Comparison of ENCODE assay signal across 8 mouse cellular contexts in genomic region chrX:155337567-155337904, GRCm38 (mm10). TPM values are rescaled to one million over a fixed set of nuclear protein-coding genes. Genes with fewer than 3 reads are reported as not detected.
A peak's percentile ranks its signal among the peaks of the same experiment; 100 is the strongest.
DNase-seq lines count a peak whose midpoint lies in the region; ATAC-seq and TF ChIP-seq lines count a peak whose summit lies in the region.

No protein-coding gene starts in this region.

- no peaks in the 10 kb centered on the region for H3K36me3 ChIP-seq in heart, embryonic 12.5 days
- no peaks in the 10 kb centered on the region for H3K36me3 ChIP-seq in CH12.LX (replicated peaks in 1 of 2; ENCODE audit: control insufficient read depth in 1 of 2, insufficient read depth in 1 of 2, low read length in 1 of 2)
- no peaks in the 10 kb centered on the region for H3K36me3 ChIP-seq in forebrain, embryonic 13.5 days (ENCODE audit: poor library complexity, severe bottlenecking)
- no peaks in the 10 kb centered on the region for H3K36me3 ChIP-seq in liver, embryonic 14.5 days (replicated peaks; ENCODE audit: control insufficient read depth, insufficient read depth, low read depth)

- H3K27me3 ChIP-seq in heart, embryonic 12.5 days (replicated peaks), result no peaks in the 10 kb centered on the region
- H3K27me3 ChIP-seq in CH12.LX (replicated peaks), result no peaks in the 10 kb centered on the region
- no peaks in the 10 kb centered on the region for H3K27me3 ChIP-seq in forebrain, embryonic 13.5 days
- H3K27me3 ChIP-seq in liver, embryonic 14.5 days (ENCODE audit: control insufficient read depth, insufficient read depth, low read length), result no peaks in the 10 kb centered on the region

- H3K79me2 ChIP-seq in CH12.LX (replicated peaks; ENCODE audit: control insufficient read depth, extremely low read depth, insufficient read depth, poor library complexity, severe bottlenecking), result peaks cover 9% of the 10 kb centered on the region

- intact Hi-C loops in heart, postnatal 14 days (cut with DNase I), result no loop called here

- peak overlapping the region; percentile 67 for H3K4me3 ChIP-seq in heart, embryonic 12.5 days
- peak overlapping the region; percentile 65 to 88 (median 66) for H3K4me3 ChIP-seq in CH12.LX (replicated peaks in 1 of 3; ENCODE audit: low read depth in 2 of 3, low read length in 2 of 3, poor library complexity in 1 of 3)
- peak overlapping the region; percentile 54 for H3K4me3 ChIP-seq in forebrain, embryonic 13.5 days
- H3K4me3 ChIP-seq in liver, embryonic 14.5 days (ENCODE audit: insufficient read depth in 1 of 2, low read depth in 2 of 2, low read length in 2 of 2), result peak overlapping the region; percentile 61 to 73

- TF ChIP-seq POLR2A in CH12.LX (IDR thresholded peaks at IDR 0.05; ENCODE audit: low read depth, low read length), result no peak

- WGBS in heart, embryonic 12.5 days, result 15% methylated on average over 7 of the region's 7 CpGs
- 8% methylated on average over 7 of the region's 7 CpGs for WGBS in forebrain, embryonic 13.5 days
- WGBS in liver, embryonic 14.5 days (ENCODE audit: insufficient replicate concordance), result 5% methylated on average over 7 of the region's 7 CpGs

- peak overlapping the region; percentile 74 for H3K9ac ChIP-seq in heart, embryonic 12.5 days
- peak overlapping the region; percentile 64 for H3K9ac ChIP-seq in CH12.LX (ENCODE audit: insufficient read depth, low read depth)
- peak overlapping the region; percentile 74 for H3K9ac ChIP-seq in forebrain, embryonic 13.5 days
- H3K9ac ChIP-seq in liver, embryonic 14.5 days (replicated peaks), result peak overlapping the region; percentile 56

- H3K4me1 ChIP-seq in heart, embryonic 12.5 days (replicated peaks), result no peaks in the 10 kb centered on the region
- peaks cover 2 to 4% of the 10 kb centered on the region in 2 experiments; a peak in 2 of 4 replicates for H3K4me1 ChIP-seq in CH12.LX (ENCODE audit: control insufficient read depth in 1 of 2, insufficient read depth in 2 of 2)
- no peaks in the 10 kb centered on the region for H3K4me1 ChIP-seq in forebrain, embryonic 13.5 days
- peaks cover 0 to 3% of the 10 kb centered on the region in 2 experiments; a peak in 1 of 4 replicates for H3K4me1 ChIP-seq in liver, embryonic 14.5 days (replicated peaks; ENCODE audit: control insufficient read depth in 2 of 2, insufficient read depth in 2 of 2, low read length in 1 of 2)

- ATAC-seq in heart, embryonic 12.5 days (ENCODE audit: insufficient number of reproducible peaks, low FRiP score), result no peak
- ATAC-seq in forebrain, embryonic 13.5 days, result no peak
- no peak for ATAC-seq in liver, embryonic 14.5 days (ENCODE audit: insufficient read depth)
- ATAC-seq in megakaryocyte-erythroid progenitor cell, adult 5-6 weeks (replicated peaks; ENCODE audit: low FRiP score, low TSS enrichment, poor library complexity, severe bottlenecking), result no peak

- TF ChIP-seq EP300 in CH12.LX (IDR thresholded peaks at IDR 0.05; ENCODE audit: low read length), result no peak
- TF ChIP-seq EP300 in liver, embryonic 14.5 days (IDR thresholded peaks at IDR 0.05; ENCODE audit: low read depth), result no peak

- dilution Hi-C loops in CH12.LX (cut with MboI; ENCODE audit: extremely low pct_ligation_motif_present, extremely low pct_unique_long_range_greater_than_20kb, low sequenced_read_pairs), result no loop called here

- H3K9me3 ChIP-seq in heart, embryonic 12.5 days (replicated peaks), result no peaks in the 10 kb centered on the region
- no peaks in the 10 kb centered on the region for H3K9me3 ChIP-seq in CH12.LX (replicated peaks; ENCODE audit: low read length)
- no peaks in the 10 kb centered on the region for H3K9me3 ChIP-seq in forebrain, embryonic 13.5 days (replicated peaks)
- no peaks in the 10 kb centered on the region for H3K9me3 ChIP-seq in liver, embryonic 14.5 days (ENCODE audit: control insufficient read depth, low read length)

- TF ChIP-seq RAD21 in CH12.LX (IDR thresholded peaks at IDR 0.05; ENCODE audit: low read depth, low read length), result no peak

- no peak for TF ChIP-seq CTCF in CH12.LX (conservative IDR thresholded peaks at IDR 0.05 in 1 of 2, IDR thresholded peaks at IDR 0.05 in 1 of 2; ENCODE audit: low read depth in 2 of 2, low read length in 2 of 2)
- no peak for TF ChIP-seq CTCF in liver, embryonic 14.5 days (IDR thresholded peaks at IDR 0.05; ENCODE audit: low read depth)

- DNase-seq in heart, postnatal 14 days, result no peak
- DNase-seq in CH12.LX (ENCODE audit: extremely low read depth), result no peak
- peak in 1 of 3 experiments; percentile 0 for DNase-seq in liver, embryonic 14.5 days (ENCODE audit: low read depth in 3 of 3, low spot score in 3 of 3)
- DNase-seq in B cell, adult 2 months, result no peak
- no peak for DNase-seq in testis, postnatal 10 days (ENCODE audit: low spot score)

- peak overlapping the region; percentile 91; the same call in 1 of the 2 replicates for H3K27ac ChIP-seq in heart, embryonic 12.5 days (ENCODE audit: poor library complexity, severe bottlenecking)
- no peak overlapping the region for H3K27ac ChIP-seq in CH12.LX (ENCODE audit: insufficient read depth, low read depth)
- no peak overlapping the region for H3K27ac ChIP-seq in forebrain, embryonic 13.5 days
- H3K27ac ChIP-seq in liver, embryonic 14.5 days, result peak overlapping the region; percentile 9

- peak overlapping the region; percentile 62 for H3K4me2 ChIP-seq in heart, embryonic 12.5 days
- peak overlapping the region; percentile 50 for H3K4me2 ChIP-seq in CH12.LX (ENCODE audit: insufficient read depth, low read depth, poor library complexity, severe bottlenecking)
- H3K4me2 ChIP-seq in forebrain, embryonic 13.5 days, result peak overlapping the region; percentile 57
- H3K4me2 ChIP-seq in liver, embryonic 14.5 days (ENCODE audit: low read depth), result peak overlapping the region; percentile 60

- in situ Hi-C loops in CH12.LX (cut with MboI; ENCODE audit: low pct_ligation_motif_present, low pct_unique_long_range_greater_than_20kb, low sequenced_read_pairs), result no loop called here

TF ChIP-seq in CH12.LX, 34 proteins besides CTCF, POLR2A, EP300 and RAD21:
- TF ChIP-seq E2F4 (IDR thresholded peaks at IDR 0.05; ENCODE audit: insufficient replicate concordance, low read depth, low read length), result no peak
- no peak for TF ChIP-seq MYC (IDR thresholded peaks at IDR 0.05; ENCODE audit: low read depth, low read length)
- TF ChIP-seq MAFK (IDR thresholded peaks at IDR 0.05; ENCODE audit: insufficient replicate concordance, low read length), result no peak
- no peak for TF ChIP-seq ZMIZ1 (IDR thresholded peaks at IDR 0.05; ENCODE audit: low read depth, low read length)
- TF ChIP-seq ETS1 (conservative IDR thresholded peaks at IDR 0.05; ENCODE audit: low read depth, low read length), result no peak
- no peak for TF ChIP-seq POLR2AphosphoS2 (IDR thresholded peaks at IDR 0.05; ENCODE audit: low read depth, low read length)
- no peak for TF ChIP-seq ELF1 (IDR thresholded peaks at IDR 0.05; ENCODE audit: low read depth, low read length)
- no peak for TF ChIP-seq CHD1 (IDR thresholded peaks at IDR 0.05; ENCODE audit: low read depth, low read length)

RNA-seq across cellular contexts. Expression of gene Prdx4, which starts 3.0 kb away (rescaled TPM):
- polyA plus RNA-seq in heart, embryonic 12.5 days (2016; fragmentation: Nextera tagmentation; extraction: Ambion mirVana), result 286 and 294 TPM in 2 replicates
- 10 to 100 TPM; 32.1 to 34.6 TPM for total RNA-seq in heart, postnatal 14 days (2021)
- total RNA-seq in CH12.LX (2012; rRNA removed) (192 and 208 TPM in 2 replicates), CH12.LX (2014; rRNA removed) (193 and 194 TPM in 2 replicates)
- polyA plus RNA-seq in CH12.LX (2012; ENCODE audit: insufficient read length, low read depth), result 87.3 and 101 TPM in 2 replicates
- 155 and 162 TPM in 2 replicates for polyA plus RNA-seq in forebrain, embryonic 13.5 days (2015; fragmentation: Nextera tagmentation; extraction: Ambion mirVana)
- polyA plus RNA-seq in liver, embryonic 14.5 days (2012; rRNA removed), result 75.7 and 84.2 TPM in 2 replicates
- polyA plus RNA-seq in liver, embryonic 14.5 days (2014; fragmentation: Nextera tagmentation; extraction: Ambion mirVana), result 177 and 181 TPM in 2 replicates
- total RNA-seq in megakaryocyte-erythroid progenitor cell, adult 5-6 weeks (2014; fragmentation: Nextera tagmentation), result 79.7 and 90.9 TPM in 2 replicates
- total RNA-seq in megakaryocyte-erythroid progenitor cell, adult 5-6 weeks (2017), result 70.2 and 74.9 TPM in 2 replicates

Comparison
In these comparisons a context has a peak if more than half of its experiments do, and no peak if none do; other contexts are left out.
1. H3K27ac ChIP-seq: peak in heart, embryonic 12.5 days (single experiment) and liver, embryonic 14.5 days (single experiment); none in CH12.LX (single experiment) and forebrain, embryonic 13.5 days (single experiment).
2. Peak in every context shown above with its lines, with median percentiles within 50 percentile points of each other: H3K4me2 ChIP-seq, H3K4me3 ChIP-seq and H3K9ac ChIP-seq.